7 mouse cellular contexts compared by ENCODE assay signal in the genomic region with DNA sequence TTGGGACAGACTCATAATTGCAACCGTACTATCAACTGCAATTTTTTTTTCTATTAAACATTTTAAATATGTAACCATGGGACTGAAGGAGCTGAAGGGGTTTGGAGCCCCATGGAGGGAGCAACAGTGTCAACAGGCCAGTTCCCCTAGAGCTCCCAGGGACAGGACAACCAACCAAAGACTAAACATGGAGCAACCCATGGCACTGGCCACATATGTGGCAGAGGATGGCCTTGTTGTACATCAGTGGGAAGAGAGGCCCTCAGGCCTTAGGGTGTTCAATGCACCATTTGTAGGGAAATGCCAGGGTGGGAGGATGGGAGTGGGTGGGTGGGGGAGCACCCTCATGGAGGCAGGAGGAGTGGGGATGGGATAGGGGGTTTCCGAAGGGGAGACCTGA. TPM values are rescaled to one million over a fixed set of nuclear protein-coding genes. Genes with fewer than 3 reads are reported as not detected.
DNase-seq lines count a peak whose midpoint lies in the region; ATAC-seq and TF ChIP-seq lines count a peak whose summit lies in the region.

No protein-coding gene starts in this region.

- peak overlapping the region; percentile 73 for H3K4me2 ChIP-seq in lung, embryonic 16.5 days (ENCODE audit: low read depth, low read length)
- H3K4me2 ChIP-seq in forebrain, embryonic 14.5 days (ENCODE audit: low read length) = peak overlapping the region; percentile 83
- peak overlapping the region; percentile 72 for H3K4me2 ChIP-seq in limb, embryonic 14.5 days (replicated peaks; ENCODE audit: low read depth, low read length, severe bottlenecking)
- peak overlapping the region; percentile 74 for H3K4me2 ChIP-seq in stomach, embryonic 16.5 days (ENCODE audit: low read depth, low read length)

- H3K27me3 ChIP-seq in lung, embryonic 16.5 days (ENCODE audit: control insufficient read depth, insufficient read depth, low read depth, low read length) = no peaks in the 10 kb centered on the region
- no peaks in the 10 kb centered on the region for H3K27me3 ChIP-seq in forebrain, embryonic 14.5 days (replicated peaks; ENCODE audit: control insufficient read depth, insufficient read depth, low read length)
- no peaks in the 10 kb centered on the region for H3K27me3 ChIP-seq in limb, embryonic 14.5 days (ENCODE audit: control insufficient read depth, insufficient read depth, low read length)
- H3K27me3 ChIP-seq in stomach, embryonic 16.5 days (ENCODE audit: control insufficient read depth, insufficient read depth, low read length) = no peaks in the 10 kb centered on the region

- TF ChIP-seq POLR2A in limb, embryonic 14.5 days (IDR thresholded peaks at IDR 0.05; ENCODE audit: borderline replicate concordance, extremely low read depth, insufficient read depth, insufficient read length) = no peak

- H3K36me3 ChIP-seq in lung, embryonic 16.5 days (ENCODE audit: control insufficient read depth, insufficient read depth, low read length) = peaks cover 11% of the 10 kb centered on the region
- peaks cover 15% of the 10 kb centered on the region for H3K36me3 ChIP-seq in forebrain, embryonic 14.5 days (ENCODE audit: control insufficient read depth, insufficient read depth, low read length)
- H3K36me3 ChIP-seq in limb, embryonic 14.5 days (ENCODE audit: control insufficient read depth, insufficient read depth, low read length) = peaks cover 14% of the 10 kb centered on the region
- H3K36me3 ChIP-seq in stomach, embryonic 16.5 days (ENCODE audit: control insufficient read depth, insufficient read depth, low read length) = peaks cover 4% of the 10 kb centered on the region; the same call in 1 of the 2 replicates

- no peak for DNase-seq in lung, postnatal 36 days
- no peak for DNase-seq in forebrain, embryonic 14.5 days (ENCODE audit: low spot score)
- DNase-seq in limb, embryonic 14.5 days (ENCODE audit: low spot score) = no peak
- DNase-seq in thymus, postnatal 4 days = no peak

- 0 out of 2 replicates have a peak overlapping the region, but pooled peaks have one; percentile 24 for H3K9ac ChIP-seq in lung, embryonic 16.5 days (ENCODE audit: low read length)
- no peak overlapping the region for H3K9ac ChIP-seq in forebrain, embryonic 14.5 days (ENCODE audit: low read length)
- no peak overlapping the region for H3K9ac ChIP-seq in limb, embryonic 14.5 days (ENCODE audit: low read depth, low read length, severe bottlenecking)
- H3K9ac ChIP-seq in stomach, embryonic 16.5 days (ENCODE audit: low read length) = no peak overlapping the region; the same call in 1 of the 2 replicates

- H3K9me3 ChIP-seq in lung, embryonic 16.5 days (ENCODE audit: control insufficient read depth, low read length) = no peaks in the 10 kb centered on the region
- no peaks in the 10 kb centered on the region for H3K9me3 ChIP-seq in forebrain, embryonic 14.5 days (replicated peaks; ENCODE audit: control insufficient read depth, low read length)
- H3K9me3 ChIP-seq in limb, embryonic 14.5 days (ENCODE audit: control insufficient read depth, low read length) = no peaks in the 10 kb centered on the region
- no peaks in the 10 kb centered on the region for H3K9me3 ChIP-seq in stomach, embryonic 16.5 days (replicated peaks; ENCODE audit: control insufficient read depth, low read length)

- peaks cover 17% of the 10 kb centered on the region for H3K4me1 ChIP-seq in lung, embryonic 16.5 days (replicated peaks; ENCODE audit: control insufficient read depth, insufficient read depth, low read length)
- H3K4me1 ChIP-seq in forebrain, embryonic 14.5 days (ENCODE audit: control insufficient read depth, insufficient read depth, low read length) = peaks cover 14% of the 10 kb centered on the region
- H3K4me1 ChIP-seq in limb, embryonic 14.5 days (ENCODE audit: control insufficient read depth, insufficient read depth, low read length) = peaks cover 12% of the 10 kb centered on the region
- peaks cover 14% of the 10 kb centered on the region for H3K4me1 ChIP-seq in stomach, embryonic 16.5 days (ENCODE audit: control insufficient read depth, insufficient read depth, low read length)

- no peak for ATAC-seq in lung, embryonic 16.5 days (ENCODE audit: low read depth)
- ATAC-seq in forebrain, embryonic 14.5 days = no peak
- no peak for ATAC-seq in limb, embryonic 14.5 days (ENCODE audit: low FRiP score, low read depth)
- no peak for ATAC-seq in stomach, embryonic 16.5 days (ENCODE audit: insufficient read depth, low FRiP score)
- ATAC-seq in inflammation-experienced regulatory T-cells, adult 6 months = no peak

- no peak overlapping the region for H3K27ac ChIP-seq in lung, embryonic 16.5 days (ENCODE audit: low read length)
- no peak overlapping the region for H3K27ac ChIP-seq in forebrain, embryonic 14.5 days (ENCODE audit: low read depth, low read length)
- H3K27ac ChIP-seq in limb, embryonic 14.5 days (replicated peaks; ENCODE audit: low read depth, low read length) = no peak overlapping the region
- H3K27ac ChIP-seq in stomach, embryonic 16.5 days (ENCODE audit: low read length) = no peak overlapping the region

- H3K4me3 ChIP-seq in lung, embryonic 16.5 days (ENCODE audit: low read length) = peak overlapping the region; percentile 25; the same call in 1 of the 2 replicates
- H3K4me3 ChIP-seq in forebrain, embryonic 14.5 days (ENCODE audit: low read depth, low read length) = peak overlapping the region; percentile 90; the same call in 1 of the 2 replicates
- peak overlapping the region; percentile 97 for H3K4me3 ChIP-seq in limb, embryonic 14.5 days (replicated peaks; ENCODE audit: low read length)
- H3K4me3 ChIP-seq in stomach, embryonic 16.5 days (replicated peaks; ENCODE audit: low read length) = peak overlapping the region; percentile 97

- 86% methylated on average over 2 of the region's 2 CpGs for WGBS in lung, embryonic 16.5 days
- WGBS in forebrain, embryonic 14.5 days = 91% methylated on average over 2 of the region's 2 CpGs
- 86% methylated on average over 2 of the region's 2 CpGs for WGBS in limb, embryonic 14.5 days
- WGBS in stomach, embryonic 16.5 days = 86% methylated on average over 2 of the region's 2 CpGs

RNA-seq across cellular contexts. Expression of a gene that starts 1.1 kb away (rescaled TPM):
- polyA plus RNA-seq in lung, embryonic 16.5 days (2015; fragmentation: Nextera tagmentation; extraction: Ambion mirVana) = 354 and 375 TPM in 2 replicates
- 504 and 543 TPM in 2 replicates for polyA plus RNA-seq in forebrain, embryonic 14.5 days (2014; fragmentation: Nextera tagmentation; extraction: Ambion mirVana)
- polyA plus RNA-seq in limb, embryonic 14.5 days (2012; rRNA removed) = 151 and 190 TPM in 2 replicates
- polyA plus RNA-seq in limb, embryonic 14.5 days (2014; fragmentation: Nextera tagmentation; extraction: Ambion mirVana) = 392 and 395 TPM in 2 replicates
- 364 and 381 TPM in 2 replicates for polyA plus RNA-seq in stomach, embryonic 16.5 days (2015; fragmentation: Nextera tagmentation; extraction: Ambion mirVana)
- 100 to 1,000 TPM; 400 to 466 (median 409) TPM for polyA plus RNA-seq in inflammation-experienced regulatory T-cells, adult 6 months (2017; shearing (Covaris generic))

RNA-seq across cellular contexts. Expression of a gene that starts 42.2 kb away (rescaled TPM):
- polyA plus RNA-seq in lung, embryonic 16.5 days (2015; fragmentation: Nextera tagmentation; extraction: Ambion mirVana) = 39.5 and 40.3 TPM in 2 replicates
- 46.7 and 48.9 TPM in 2 replicates for polyA plus RNA-seq in forebrain, embryonic 14.5 days (2014; fragmentation: Nextera tagmentation; extraction: Ambion mirVana)
- polyA plus RNA-seq in limb, embryonic 14.5 days (2012; rRNA removed) = 50.8 and 63.4 TPM in 2 replicates
- polyA plus RNA-seq in limb, embryonic 14.5 days (2014; fragmentation: Nextera tagmentation; extraction: Ambion mirVana) = 52.2 and 58.9 TPM in 2 replicates
- 35.3 and 39.0 TPM in 2 replicates for polyA plus RNA-seq in stomach, embryonic 16.5 days (2015; fragmentation: Nextera tagmentation; extraction: Ambion mirVana)
- polyA plus RNA-seq in inflammation-experienced regulatory T-cells, adult 6 months (2017; shearing (Covaris generic)) = 10 to 100 TPM; 45.9 to 61.9 (median 60.5) TPM

RNA-seq across cellular contexts. Expression of a gene that starts 56.4 kb away (rescaled TPM):
- 10.7 and 11.6 TPM in 2 replicates for polyA plus RNA-seq in lung, embryonic 16.5 days (2015; fragmentation: Nextera tagmentation; extraction: Ambion mirVana)
- 11.9 and 12.0 TPM in 2 replicates for polyA plus RNA-seq in forebrain, embryonic 14.5 days (2014; fragmentation: Nextera tagmentation; extraction: Ambion mirVana)
- 6.5 and 7.5 TPM in 2 replicates for polyA plus RNA-seq in limb, embryonic 14.5 days (2012; rRNA removed)
- polyA plus RNA-seq in limb, embryonic 14.5 days (2014; fragmentation: Nextera tagmentation; extraction: Ambion mirVana) = 8.5 and 9.7 TPM in 2 replicates
- 10.7 and 12.0 TPM in 2 replicates for polyA plus RNA-seq in stomach, embryonic 16.5 days (2015; fragmentation: Nextera tagmentation; extraction: Ambion mirVana)
- polyA plus RNA-seq in inflammation-experienced regulatory T-cells, adult 6 months (2017; shearing (Covaris generic)) = 10 to 100 TPM in 1 of 3 experiments, 1 to 10 TPM in 2; 7.1 to 14.5 (median 7.4) TPM

RNA-seq across cellular contexts. Expression of a gene that starts 56.4 kb away (rescaled TPM):
- 0.70 and 0.82 TPM in 2 replicates for polyA plus RNA-seq in lung, embryonic 16.5 days (2015; fragmentation: Nextera tagmentation; extraction: Ambion mirVana)
- polyA plus RNA-seq in forebrain, embryonic 14.5 days (2014; fragmentation: Nextera tagmentation; extraction: Ambion mirVana) = not detected in 2 replicates
- polyA plus RNA-seq in limb, embryonic 14.5 days (2012; rRNA removed) = 5.8 TPM in 2 replicates
- polyA plus RNA-seq in limb, embryonic 14.5 days (2014; fragmentation: Nextera tagmentation; extraction: Ambion mirVana) = 0.32 and 1.4 TPM in 2 replicates
- polyA plus RNA-seq in stomach, embryonic 16.5 days (2015; fragmentation: Nextera tagmentation; extraction: Ambion mirVana) = 0.40 and 0.59 TPM in 2 replicates
- not detected for polyA plus RNA-seq in inflammation-experienced regulatory T-cells, adult 6 months (2017; shearing (Covaris generic))

Comparison
In these comparisons a context has a peak if more than half of its experiments do, and no peak if none do; other contexts are left out.
1. H3K4me3 ChIP-seq: peak in every context shown above with its lines; median percentile 97 in limb, embryonic 14.5 days; 97 in stomach, embryonic 16.5 days; 90 in forebrain, embryonic 14.5 days; 25 in lung, embryonic 16.5 days.